In the genomic region with DNA sequence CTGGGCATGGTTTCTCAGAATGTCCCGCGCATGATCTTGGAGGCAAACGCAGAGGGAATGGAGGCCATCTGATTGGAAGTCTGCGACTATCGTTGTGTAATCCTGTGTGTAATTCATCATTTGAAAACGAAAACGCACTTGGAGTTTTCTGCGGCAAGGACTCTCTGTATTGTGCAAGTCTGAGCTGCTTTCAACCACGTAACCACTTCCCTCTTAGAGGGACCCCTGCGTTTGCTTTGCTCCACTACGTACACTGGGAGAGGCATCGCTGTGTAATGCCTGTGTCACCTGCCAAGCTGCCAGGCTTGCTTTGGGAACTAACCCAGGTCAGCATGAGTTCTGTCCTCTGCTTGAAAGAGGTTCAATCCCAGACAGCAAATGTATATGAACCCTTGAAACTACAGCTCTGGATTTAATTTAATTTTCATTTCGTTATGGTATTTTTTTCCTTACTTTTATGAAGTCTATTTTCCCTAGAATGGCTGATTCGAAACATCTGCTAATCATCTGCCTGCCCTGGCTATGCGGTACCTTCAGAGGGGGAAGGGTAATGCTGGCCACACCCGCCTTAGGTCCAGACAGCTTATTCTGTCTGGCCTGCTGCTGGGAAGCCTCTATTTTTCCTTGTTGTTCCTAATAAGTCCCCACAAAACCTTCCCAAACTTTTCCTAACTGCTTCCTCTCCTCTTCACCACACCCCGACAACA, we compare ENCODE assay signal across 8 mouse cellular contexts.
DNase-seq lines count a peak whose midpoint lies in the region; ATAC-seq and TF ChIP-seq lines count a peak whose summit lies in the region.

No protein-coding gene starts in this region.

- in situ Hi-C loops in CH12.LX (cut with MboI; ENCODE audit: low pct_ligation_motif_present, low pct_unique_long_range_greater_than_20kb, low sequenced_read_pairs): no loop called here

- no peak for TF ChIP-seq POLR2A in CH12.LX (IDR thresholded peaks at IDR 0.05; ENCODE audit: low read depth, low read length)

- TF ChIP-seq CTCF in CH12.LX (conservative IDR thresholded peaks at IDR 0.05 in 1 of 2, IDR thresholded peaks at IDR 0.05 in 1 of 2; ENCODE audit: low read depth in 2 of 2, low read length in 2 of 2): no peak

- dilution Hi-C loops in CH12.LX (cut with MboI; ENCODE audit: extremely low pct_ligation_motif_present, extremely low pct_unique_long_range_greater_than_20kb, low sequenced_read_pairs): no loop called here

- peak; percentile 89 for ATAC-seq in embryonic facial prominence, embryonic 11.5 days (replicated peaks; ENCODE audit: insufficient number of reproducible peaks, low FRiP score, low TSS enrichment, low read depth)
- ATAC-seq in liver, embryonic 11.5 days (replicated peaks; ENCODE audit: low FRiP score): peak; percentile 77
- ATAC-seq in neural tube, embryonic 14.5 days (ENCODE audit: low read depth): peak; percentile 63; the same call in 1 of the 2 replicates
- ATAC-seq in erythroblast, adult 5-6 weeks (replicated peaks; ENCODE audit: low FRiP score, poor library complexity, severe bottlenecking): no peak; the same call in 1 of the 2 replicates

- intact Hi-C loops in heart, postnatal 36 days (cut with DNase I): no loop called here
- intact Hi-C loops in left cerebral cortex, postnatal 10 days (cut with DNase I): no loop called here

- peak overlapping the region; percentile 59 for H3K9ac ChIP-seq in CH12.LX (ENCODE audit: insufficient read depth, low read depth)
- no peak overlapping the region for H3K9ac ChIP-seq in embryonic facial prominence, embryonic 11.5 days (replicated peaks; ENCODE audit: low read length)
- no peak overlapping the region for H3K9ac ChIP-seq in liver, embryonic 11.5 days (ENCODE audit: low read depth, low read length)
- no peak overlapping the region for H3K9ac ChIP-seq in neural tube, embryonic 14.5 days (replicated peaks; ENCODE audit: low read depth, low read length)

- no peaks in the 10 kb centered on the region for H3K27me3 ChIP-seq in CH12.LX (replicated peaks)
- H3K27me3 ChIP-seq in embryonic facial prominence, embryonic 11.5 days (ENCODE audit: control insufficient read depth, insufficient read depth, low read length): no peaks in the 10 kb centered on the region
- H3K27me3 ChIP-seq in liver, embryonic 11.5 days (replicated peaks; ENCODE audit: control insufficient read depth, insufficient read depth, low read length): no peaks in the 10 kb centered on the region
- no peaks in the 10 kb centered on the region for H3K27me3 ChIP-seq in neural tube, embryonic 14.5 days (ENCODE audit: control insufficient read depth, insufficient read depth, low read length)

- peak; percentile 1 to 19 for DNase-seq in heart, adult 9 months (ENCODE audit: low spot score in 2 of 2)
- DNase-seq in heart, postnatal 36 days: no peak
- DNase-seq in CH12.LX (ENCODE audit: extremely low read depth): peak; percentile 40
- DNase-seq in embryonic facial prominence, embryonic 11.5 days (ENCODE audit: low spot score): peak; percentile 81
- no peak for DNase-seq in liver, embryonic 11.5 days (ENCODE audit: low spot score)
- no peak for DNase-seq in left cerebral cortex, postnatal 10 days (ENCODE audit: extremely low spot score in 1 of 2, low spot score in 2 of 2)

- no peak for TF ChIP-seq RAD21 in CH12.LX (IDR thresholded peaks at IDR 0.05; ENCODE audit: low read depth, low read length)

- H3K4me1 ChIP-seq in CH12.LX (ENCODE audit: control insufficient read depth in 1 of 2, insufficient read depth in 2 of 2): peaks cover 0 to 14% of the 10 kb centered on the region in 2 experiments; a peak in 2 of 4 replicates
- no peaks in the 10 kb centered on the region for H3K4me1 ChIP-seq in embryonic facial prominence, embryonic 11.5 days (ENCODE audit: control insufficient read depth, insufficient read depth, low read length)
- no peaks in the 10 kb centered on the region; the same call in 1 of the 2 replicates for H3K4me1 ChIP-seq in liver, embryonic 11.5 days (replicated peaks; ENCODE audit: control insufficient read depth, insufficient read depth, low read length)
- no peaks in the 10 kb centered on the region for H3K4me1 ChIP-seq in neural tube, embryonic 14.5 days (ENCODE audit: control insufficient read depth, insufficient read depth, low read length)

- 55% methylated on average over 17 of the region's 17 CpGs for WGBS in embryonic facial prominence, embryonic 11.5 days
- WGBS in liver, embryonic 11.5 days: 39% methylated on average over 17 of the region's 17 CpGs
- WGBS in neural tube, embryonic 14.5 days: 59% methylated on average over 17 of the region's 17 CpGs

- H3K27ac ChIP-seq in CH12.LX (ENCODE audit: insufficient read depth, low read depth): no peak overlapping the region
- no peak overlapping the region for H3K27ac ChIP-seq in embryonic facial prominence, embryonic 11.5 days (replicated peaks; ENCODE audit: low read depth, low read length)
- no peak overlapping the region; the same call in 1 of the 2 replicates for H3K27ac ChIP-seq in liver, embryonic 11.5 days (ENCODE audit: low read depth, low read length)
- no peak overlapping the region for H3K27ac ChIP-seq in neural tube, embryonic 14.5 days (ENCODE audit: low read depth, low read length)

- peak overlapping the region in 2 of 3 experiments; percentile 21 to 65 for H3K4me3 ChIP-seq in CH12.LX (replicated peaks in 1 of 3; ENCODE audit: low read depth in 2 of 3, low read length in 2 of 3, poor library complexity in 1 of 3)
- H3K4me3 ChIP-seq in embryonic facial prominence, embryonic 11.5 days (ENCODE audit: low read depth, low read length): no peak overlapping the region
- peak overlapping the region; percentile 18 for H3K4me3 ChIP-seq in liver, embryonic 11.5 days (ENCODE audit: low read depth, low read length)
- H3K4me3 ChIP-seq in neural tube, embryonic 14.5 days (ENCODE audit: low read depth, low read length): no peak overlapping the region

- no peaks in the 10 kb centered on the region for H3K36me3 ChIP-seq in CH12.LX (replicated peaks in 1 of 2; ENCODE audit: control insufficient read depth in 1 of 2, insufficient read depth in 1 of 2, low read length in 1 of 2)
- H3K36me3 ChIP-seq in embryonic facial prominence, embryonic 11.5 days (replicated peaks; ENCODE audit: control insufficient read depth, insufficient read depth, low read depth, low read length): no peaks in the 10 kb centered on the region
- no peaks in the 10 kb centered on the region for H3K36me3 ChIP-seq in liver, embryonic 11.5 days (ENCODE audit: control insufficient read depth, insufficient read depth, low read length)
- H3K36me3 ChIP-seq in neural tube, embryonic 14.5 days (ENCODE audit: control insufficient read depth, insufficient read depth, low read length): no peaks in the 10 kb centered on the region

- no peaks in the 10 kb centered on the region for H3K79me2 ChIP-seq in CH12.LX (replicated peaks; ENCODE audit: control insufficient read depth, extremely low read depth, insufficient read depth, poor library complexity, severe bottlenecking)

- peak overlapping the region; percentile 97 for H3K4me2 ChIP-seq in CH12.LX (ENCODE audit: insufficient read depth, low read depth, poor library complexity, severe bottlenecking)
- no peak overlapping the region for H3K4me2 ChIP-seq in embryonic facial prominence, embryonic 11.5 days (ENCODE audit: low read depth, low read length)
- H3K4me2 ChIP-seq in liver, embryonic 11.5 days: peak overlapping the region; percentile 59
- peak overlapping the region; percentile 35; the same call in 1 of the 2 replicates for H3K4me2 ChIP-seq in neural tube, embryonic 14.5 days (ENCODE audit: low read depth, low read length)

- 0 out of 2 replicates have a peak, but pooled peaks have one; percentile 35 for TF ChIP-seq EP300 in CH12.LX (IDR thresholded peaks at IDR 0.05; ENCODE audit: low read length)

- H3K9me3 ChIP-seq in CH12.LX (replicated peaks; ENCODE audit: low read length): no peaks in the 10 kb centered on the region
- no peaks in the 10 kb centered on the region for H3K9me3 ChIP-seq in embryonic facial prominence, embryonic 11.5 days (replicated peaks; ENCODE audit: control insufficient read depth, low read length)
- no peaks in the 10 kb centered on the region for H3K9me3 ChIP-seq in liver, embryonic 11.5 days (ENCODE audit: control insufficient read depth, low read length)
- H3K9me3 ChIP-seq in neural tube, embryonic 14.5 days (ENCODE audit: control insufficient read depth, low read length): no peaks in the 10 kb centered on the region

TF ChIP-seq in CH12.LX, 34 proteins besides CTCF, POLR2A, EP300 and RAD21:
- TF ChIP-seq USF1 (IDR thresholded peaks at IDR 0.05; ENCODE audit: low read depth, low read length) (no peak), ETS1 (conservative IDR thresholded peaks at IDR 0.05; ENCODE audit: low read depth, low read length) (0 out of 2 replicates have a peak, but pooled peaks have one; percentile 7), IRF4 (IDR thresholded peaks at IDR 0.05; ENCODE audit: low read depth, low read length) (peak; percentile 48; the same call in 1 of the 2 replicates), MAX (IDR thresholded peaks at IDR 0.05; ENCODE audit: low read length) (no peak), PAX5 (IDR thresholded peaks at IDR 0.05; ENCODE audit: low read length) (no peak), MEF2A (IDR thresholded peaks at IDR 0.05; ENCODE audit: borderline replicate concordance, low read depth, low read length) (no peak), ZNF384 (IDR thresholded peaks at IDR 0.05; ENCODE audit: low read depth, low read length) (no peak), BHLHE40 (IDR thresholded peaks at IDR 0.05; ENCODE audit: low read depth, low read length) (peak; percentile 46; the same call in 1 of the 2 replicates)

Comparison
In these comparisons a context has a peak if more than half of its experiments do, and no peak if none do; other contexts are left out.
1. DNase-seq: peak in heart, adult 9 months (2 of 2), CH12.LX (single experiment) and embryonic facial prominence, embryonic 11.5 days (single experiment); none in heart, postnatal 36 days (0 of 2), liver, embryonic 11.5 days (single experiment) and left cerebral cortex, postnatal 10 days (0 of 2).
2. H3K4me3 ChIP-seq: peak in CH12.LX (2 of 3) and liver, embryonic 11.5 days (single experiment); none in embryonic facial prominence, embryonic 11.5 days (single experiment) and neural tube, embryonic 14.5 days (single experiment).